Mouse (Mus musculus) embryonic fibroblast, embryonic 13.5 days (primary cell): Measurements from ENCODE around the gene Grb14. TPM values are rescaled to one million over a fixed set of nuclear protein-coding genes. Genes with fewer than 3 reads are reported as not detected.
A peak's percentile ranks its signal among the peaks of the same experiment; 100 is the strongest.

Source experiments
- H3K27ac ChIP-seq: 2 replicates; pipeline ENCODE4 v1.5.1; 2012; ENCODE audit warnings: low read length, control low read depth, inconsistent platforms; ENCODE audit not compliant: insufficient read depth
- H3K4me1 ChIP-seq: 2 replicates; pipeline ENCODE4 v1.6.1; 2011; ENCODE audit warnings: low read length; ENCODE audit not compliant: control insufficient read depth, insufficient read depth
- H3K4me3 ChIP-seq: 2 replicates; pipeline ENCODE4 v1.5.1; 2011; ENCODE audit warnings: mild to moderate bottlenecking, control low read depth, low read length; ENCODE audit not compliant: insufficient read depth
- CTCF ChIP-seq: IDR thresholded peaks from 2 replicates; pipeline ENCODE4 v1.5.1; 2011; ENCODE audit warnings: mild to moderate bottlenecking, control low read depth, low read length, moderate library complexity, borderline replicate concordance; ENCODE audit not compliant: insufficient read depth
- POLR2A ChIP-seq: IDR thresholded peaks from 2 replicates; pipeline ENCODE4 v1.6.1; 2011; ENCODE audit warnings: low read depth, mild to moderate bottlenecking, control low read depth, low read length, moderate library complexity
- polyA plus RNA-seq: library from polyadenylated mRNA; stranded (reverse); fragments of >200 nt; gene quantifications from 2 replicates; pipeline ENCODE4 v1.2.4, GENCODE M21; 2011; ENCODE audit warnings: low read depth; ENCODE audit not compliant: missing spikeins, insufficient read length

The Grb14 gene
- polyA plus RNA-seq, 1 experiment = 49.7 TPM

DNA sequence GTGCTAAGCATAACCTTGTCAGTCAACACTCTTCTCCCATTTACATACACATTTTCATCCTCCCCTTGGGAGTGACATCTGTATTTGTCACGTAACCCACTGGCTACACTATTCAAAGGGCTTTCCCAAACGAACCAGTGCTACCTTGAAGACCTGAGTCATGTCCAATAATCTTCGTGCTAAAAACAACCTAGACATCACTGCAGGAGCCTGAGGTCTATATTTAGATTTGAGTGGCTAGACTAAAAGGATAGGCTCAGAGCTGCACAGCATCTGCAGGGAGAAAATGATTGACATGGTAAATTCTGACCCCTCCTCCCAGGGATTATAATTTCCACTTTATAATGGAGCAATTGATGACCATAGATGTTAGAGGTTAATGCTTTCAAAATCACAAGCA lies 37.0 kb downstream of the Grb14 start:
- H3K4me3 ChIP-seq = no peak overlapping the region
- TF ChIP-seq CTCF = no peak
- no peak for TF ChIP-seq POLR2A
- no peaks in the 10 kb centered on the region for H3K4me1 ChIP-seq
- H3K27ac ChIP-seq = no peak overlapping the region

DNA sequence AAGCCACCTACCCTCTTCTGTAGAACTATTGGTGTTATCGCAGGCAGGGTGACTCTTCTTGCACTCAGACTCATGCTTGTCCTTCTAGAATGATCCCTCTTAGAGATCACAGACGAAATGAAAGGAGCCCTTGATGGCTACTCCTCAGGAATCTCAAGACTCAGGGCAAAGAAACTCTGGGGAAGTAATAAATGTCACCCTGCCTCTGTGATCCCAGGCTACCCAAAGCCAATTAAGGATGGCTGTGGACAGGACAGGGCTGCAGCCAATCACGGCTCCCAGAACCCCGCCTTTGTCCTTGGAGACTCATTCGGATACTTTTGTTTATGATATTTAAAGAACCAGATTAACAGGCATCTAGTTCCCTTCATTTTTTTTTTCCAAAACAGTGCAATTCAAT lies 49.2 kb downstream of the Grb14 start:
- TF ChIP-seq CTCF (no peak), POLR2A (no peak)
- Histone ChIP-seq H3K4me1 (peaks cover 7% of the 10 kb centered on the region), H3K27ac (no peak overlapping the region), H3K4me3 (no peak overlapping the region)

DNA sequence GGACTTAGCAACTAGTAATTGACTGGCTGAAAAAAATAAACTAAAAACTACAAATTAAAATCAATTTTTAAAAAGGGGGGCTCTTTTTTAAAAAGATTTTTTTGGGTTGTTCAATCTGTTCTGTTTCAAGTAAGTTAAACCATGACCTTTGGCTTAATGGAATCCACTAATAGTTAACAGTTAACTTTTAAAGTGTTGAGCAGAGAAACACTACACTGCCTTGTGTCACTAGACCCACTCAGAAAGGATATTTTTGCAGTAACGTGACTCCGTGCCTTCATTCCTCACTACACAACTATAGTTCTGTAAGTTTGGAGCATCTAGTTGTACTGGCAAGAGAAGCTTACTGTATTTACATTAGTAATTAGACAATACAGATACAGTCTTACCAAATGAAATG lies 50.2 kb downstream of the Grb14 start:
- Histone ChIP-seq H3K4me3 (no peak overlapping the region), H3K27ac (no peak overlapping the region), H3K4me1 (peaks cover 7% of the 10 kb centered on the region)
- no peak for TF ChIP-seq POLR2A
- no peak for TF ChIP-seq CTCF

DNA sequence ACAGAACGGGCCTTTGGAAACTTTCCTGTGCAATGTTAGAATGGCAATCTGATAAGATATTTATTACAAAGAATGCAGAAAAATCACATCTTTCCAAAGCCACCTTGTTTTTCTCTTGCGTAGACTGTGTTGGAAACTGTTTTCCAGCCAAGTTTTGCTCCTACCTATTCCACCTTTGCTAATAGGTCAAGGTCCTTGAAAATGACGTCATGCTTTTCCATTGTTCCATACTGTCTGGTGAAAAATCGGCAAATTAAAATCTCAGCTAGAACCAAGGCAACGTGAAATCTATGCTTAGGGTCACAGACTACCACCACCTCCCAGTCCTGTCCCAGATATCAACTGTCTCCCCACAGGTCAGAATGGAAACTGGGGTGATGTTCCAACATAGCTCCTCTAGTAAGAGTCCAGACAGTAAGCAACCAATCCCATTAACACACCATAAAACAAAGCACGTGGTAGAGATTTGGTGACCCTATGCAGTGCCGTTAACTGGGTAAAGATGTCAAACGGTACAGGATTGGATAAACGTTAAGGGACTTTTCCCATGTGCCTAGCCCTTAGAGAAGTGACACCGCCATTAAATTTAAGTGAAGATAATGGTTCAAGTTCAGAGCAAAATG lies 50.9 kb downstream of the Grb14 start:
- Histone ChIP-seq H3K27ac (no peak overlapping the region), H3K4me1 (peaks cover 7% of the 10 kb centered on the region), H3K4me3 (no peak overlapping the region)
- no peak for TF ChIP-seq POLR2A
- TF ChIP-seq CTCF = no peak

DNA sequence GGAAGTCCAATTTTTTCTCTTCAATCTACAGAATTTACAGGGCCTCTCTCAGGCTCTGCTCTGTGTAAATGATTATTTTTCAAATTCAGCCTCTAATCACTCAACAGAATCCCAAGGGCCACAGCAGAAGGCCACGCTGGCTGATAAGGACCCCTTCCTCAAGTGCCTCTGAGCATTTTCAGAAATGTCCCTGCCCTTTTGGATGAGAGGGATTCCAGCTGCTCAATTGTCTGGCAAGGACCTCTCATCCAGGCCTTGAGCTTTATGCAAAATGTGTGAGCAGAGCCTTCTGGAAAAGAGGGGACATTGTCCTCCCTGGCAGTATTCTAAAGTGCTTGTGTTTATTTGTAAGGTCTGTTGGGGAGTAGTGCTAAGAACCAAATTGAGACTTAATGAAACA lies 51.7 kb downstream of the Grb14 start:
- Histone ChIP-seq H3K4me1 (peaks cover 7% of the 10 kb centered on the region), H3K4me3 (no peak overlapping the region), H3K27ac (no peak overlapping the region)
- TF ChIP-seq CTCF (no peak), POLR2A (no peak)

DNA sequence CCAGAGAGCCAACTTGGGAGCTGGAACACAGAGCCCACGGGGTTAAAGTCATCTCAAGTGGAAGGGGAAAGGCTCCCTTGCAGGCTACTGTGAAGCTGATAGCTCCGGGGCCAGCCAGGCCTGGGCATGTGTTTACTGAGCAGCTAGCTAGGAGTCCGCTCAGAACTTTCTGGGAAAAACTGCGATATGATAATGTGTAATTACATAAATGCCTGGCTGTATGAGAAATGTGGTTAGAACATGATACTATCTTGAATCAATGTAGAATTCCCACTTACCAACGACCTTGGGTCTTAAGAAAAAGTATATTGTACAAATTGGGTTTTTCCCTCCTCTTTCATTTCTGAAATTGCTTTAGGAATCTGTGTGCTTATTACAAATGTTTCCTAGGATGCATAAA lies 53.0 kb downstream of the Grb14 start:
- Histone ChIP-seq H3K27ac (peak overlapping the region; percentile 55), H3K4me3 (no peak overlapping the region), H3K4me1 (peaks cover 7% of the 10 kb centered on the region)
- TF ChIP-seq CTCF (no peak), POLR2A (no peak)

DNA sequence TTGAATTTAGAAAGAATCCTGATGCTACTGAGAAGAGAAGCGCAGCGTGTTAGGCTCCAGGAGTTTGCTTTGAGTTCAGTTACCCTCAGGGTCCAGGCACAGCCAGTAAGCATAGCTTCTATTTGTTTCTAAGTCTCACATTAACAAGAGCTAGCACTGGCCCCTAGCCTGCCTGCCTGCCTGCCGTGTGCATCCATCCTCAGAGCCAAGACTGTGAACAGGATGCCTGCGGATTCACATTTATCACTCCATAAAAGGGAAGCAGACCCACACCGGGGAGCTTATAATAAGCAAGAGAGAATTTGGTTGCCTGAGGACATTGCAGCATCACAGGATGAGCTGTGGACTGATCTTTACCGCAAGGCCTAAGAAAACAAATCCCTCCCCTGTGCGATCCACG lies 53.8 kb downstream of the Grb14 start:
- peaks cover 7% of the 10 kb centered on the region for H3K4me1 ChIP-seq
- H3K4me3 ChIP-seq = no peak overlapping the region
- no peak for TF ChIP-seq CTCF
- TF ChIP-seq POLR2A = no peak
- 0 out of 2 replicates have a peak overlapping the region, but pooled peaks have one; percentile 16 for H3K27ac ChIP-seq

DNA sequence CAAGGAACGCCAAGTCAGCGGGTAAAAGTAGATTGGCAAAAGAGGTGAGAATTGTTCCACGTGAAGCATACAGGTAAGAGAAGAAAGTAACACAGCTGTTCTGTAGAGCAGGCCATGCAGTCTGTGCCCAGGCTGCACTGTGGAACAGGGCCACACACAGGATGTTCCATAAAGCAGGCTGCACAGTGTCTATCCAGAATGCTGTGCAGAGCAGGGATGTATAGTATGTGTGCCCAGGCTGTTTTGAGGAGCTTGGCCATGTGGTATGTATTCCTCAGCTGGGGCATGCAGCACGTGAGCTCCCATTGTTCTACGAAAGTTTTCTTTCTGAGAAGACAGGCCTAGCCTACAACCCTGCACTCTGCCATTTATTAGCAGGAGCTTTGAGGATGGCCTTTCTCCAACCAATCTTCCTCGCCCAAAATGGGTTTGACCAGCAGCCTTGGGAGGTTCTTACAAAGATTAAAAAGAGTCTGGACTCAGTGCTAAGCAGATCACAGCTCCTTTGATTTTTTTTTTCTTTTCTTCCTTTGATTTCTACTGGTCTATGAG lies 57.8 kb downstream of the Grb14 start:
- Histone ChIP-seq H3K4me3 (no peak overlapping the region), H3K27ac (no peak overlapping the region), H3K4me1 (peaks cover 5% of the 10 kb centered on the region; the same call in 1 of the 2 replicates)
- TF ChIP-seq CTCF = no peak
- no peak for TF ChIP-seq POLR2A

DNA sequence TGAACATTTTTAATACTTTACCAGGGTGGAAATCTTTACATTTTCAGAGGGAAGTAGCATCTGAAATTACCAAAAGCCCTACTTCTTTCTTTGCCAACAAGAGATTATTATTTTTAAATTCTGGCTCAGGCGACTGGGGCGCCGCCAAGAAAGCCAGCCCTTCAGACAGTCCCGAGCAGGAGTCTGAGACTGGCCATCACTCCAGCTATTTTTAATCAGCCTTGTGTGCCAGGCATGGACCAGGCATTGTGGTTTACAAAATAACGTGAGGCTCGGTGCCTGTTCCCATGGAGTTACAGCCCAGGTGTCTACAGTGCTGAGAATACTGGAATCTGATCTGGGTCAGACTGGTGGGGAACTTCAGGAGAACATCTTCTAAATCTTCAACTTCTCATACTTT lies 58.5 kb downstream of the Grb14 start:
- Histone ChIP-seq H3K4me3 (no peak overlapping the region), H3K4me1 (peaks cover 3% of the 10 kb centered on the region; the same call in 1 of the 2 replicates), H3K27ac (no peak overlapping the region)
- TF ChIP-seq CTCF (no peak), POLR2A (no peak)

DNA sequence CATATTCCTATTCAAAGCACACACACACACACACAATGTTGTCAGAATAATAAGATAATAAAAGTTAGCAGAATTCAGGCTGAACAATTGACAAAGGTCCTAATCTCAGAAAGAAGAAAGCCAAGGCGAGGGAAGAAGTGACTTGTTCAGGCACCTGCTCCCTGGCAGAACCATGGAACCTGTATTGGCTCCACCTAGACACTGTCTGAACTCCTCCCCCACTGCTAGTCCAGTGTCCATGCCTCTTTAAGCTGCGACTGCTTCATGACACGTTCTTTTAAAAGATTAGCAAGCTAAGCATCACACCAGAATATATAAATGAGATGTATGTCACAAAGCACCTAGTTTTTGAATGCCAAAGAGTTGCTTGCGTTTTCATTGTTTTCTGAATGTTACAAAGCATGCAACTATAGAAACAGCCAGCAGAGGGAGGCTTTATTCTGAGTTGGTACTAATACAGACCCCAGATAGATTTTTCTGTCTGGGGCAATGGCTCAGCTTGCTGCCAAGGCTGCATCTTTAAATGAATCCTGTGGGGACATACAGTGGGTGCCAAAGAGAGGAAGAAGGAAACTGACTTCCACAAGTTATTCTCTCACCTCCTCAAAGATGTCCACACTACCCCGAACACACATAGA lies 59.4 kb downstream of the Grb14 start:
- Histone ChIP-seq H3K4me3 (no peak overlapping the region), H3K27ac (no peak overlapping the region), H3K4me1 (no peaks in the 10 kb centered on the region)
- TF ChIP-seq CTCF (no peak), POLR2A (no peak)
